Mouse (Mus musculus): ENCODE data around the gene Med12l. TPM values are rescaled to one million over a fixed set of nuclear protein-coding genes. Genes with fewer than 3 reads are reported as not detected.
"Not testable (repeated sequence)": the region's sequence is repeated elsewhere in the genome, so short reads cannot be mapped to it uniquely, and the experiment has no call there.

Gene Med12l
- polyA plus RNA-seq, 1 experiment from 2014 or later = 4.0 TPM

DNA sequence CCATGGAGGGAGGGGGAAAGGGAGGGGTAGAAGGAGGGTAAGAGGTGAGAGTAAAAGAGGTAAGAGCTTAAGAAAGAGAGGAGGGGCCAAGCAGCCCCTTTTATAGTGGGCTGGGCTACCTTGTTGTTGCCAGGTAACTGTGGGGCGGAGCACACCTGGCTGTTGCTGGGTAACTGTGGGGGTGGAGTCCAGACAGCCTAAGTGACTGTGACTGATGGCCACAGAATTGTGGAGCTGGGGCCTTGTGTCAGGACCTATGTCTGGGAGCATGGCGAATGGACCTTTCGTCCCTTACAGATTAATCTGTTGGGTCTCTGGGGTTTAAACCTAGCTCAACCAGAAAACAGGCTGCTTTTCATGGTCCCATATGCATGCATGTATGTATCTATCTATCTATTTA lies 104.2 kb downstream of the Med12l start:
- not testable (repeated sequence) for H3K9me3 ChIP-seq; H3K4me1 ChIP-seq (replicated peaks); H3K36me3 ChIP-seq; H3K4me3 ChIP-seq (replicated peaks); H3K9ac ChIP-seq (replicated peaks); H3K27me3 ChIP-seq; H3K4me2 ChIP-seq (replicated peaks); H3K27ac ChIP-seq
- WGBS = 87% methylated on average over 3 of the region's 3 CpGs
- ATAC-seq = peak; percentile 50; the same call in 1 of the 2 replicates

- Histone ChIP-seq H3K36me3 (peaks cover 7% of the 10 kb centered on the region; the same call in 1 of the 2 replicates), H3K4me2 (replicated peaks) (no peak overlapping the region), H3K9me3 (no peaks in the 10 kb centered on the region), H3K4me3 (replicated peaks) (no peak overlapping the region), H3K4me1 (replicated peaks) (0 out of 2 replicates have a peak, but pooled peaks cover 2% of the 10 kb centered on the region), H3K9ac (replicated peaks) (no peak overlapping the region), H3K27ac (no peak overlapping the region), H3K27me3 (no peaks in the 10 kb centered on the region)
- ATAC-seq = no peak
- WGBS = 85% methylated on average over 3 of the region's 3 CpGs
Measured at GRCm38 (mm10) chr3:59111944-59112343, 106.3 kb downstream of the Med12l start.

GRCm38 (mm10) chr3:59113291-59113690 lies 107.7 kb downstream of the Med12l start:
- 97% methylated on average over 4 of the region's 4 CpGs for WGBS

DNA sequence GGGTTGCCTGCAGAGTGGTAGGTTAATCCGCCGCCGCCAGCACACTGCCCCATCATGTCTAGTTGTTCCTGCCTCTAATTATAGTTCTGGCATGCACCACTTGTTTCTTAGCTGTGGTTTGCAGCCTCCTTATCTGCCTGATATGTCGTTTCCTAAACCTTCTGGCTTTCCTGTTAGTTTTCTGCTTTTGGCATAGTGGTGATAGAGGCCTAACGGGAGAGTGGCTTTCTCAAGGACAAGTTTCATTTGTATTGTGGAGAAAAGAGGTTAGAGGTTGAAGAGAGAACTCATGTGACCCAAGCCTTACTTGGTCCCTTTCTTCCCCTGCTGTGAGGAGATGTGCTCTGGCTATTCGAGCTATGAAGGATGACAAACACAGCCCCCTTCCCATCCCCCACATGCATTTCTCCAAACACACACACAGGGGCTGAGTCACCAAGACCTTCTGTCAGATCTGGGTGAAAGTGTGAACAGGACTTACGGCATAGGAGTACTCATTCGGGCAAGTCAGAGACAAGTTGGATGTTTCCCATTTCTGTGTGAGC lies 108.4 kb downstream of the Med12l start:
- ATAC-seq = no peak
- WGBS = 85% methylated on average over 8 of the region's 8 CpGs
- no peaks in the 10 kb centered on the region for H3K27me3 ChIP-seq
- no peak overlapping the region for H3K4me3 ChIP-seq (replicated peaks)
- H3K9ac ChIP-seq (replicated peaks) = no peak overlapping the region
- H3K4me2 ChIP-seq (replicated peaks) = no peak overlapping the region
- H3K4me1 ChIP-seq (replicated peaks) = no peaks in the 10 kb centered on the region
- no peaks in the 10 kb centered on the region for H3K9me3 ChIP-seq
- no peak overlapping the region for H3K27ac ChIP-seq
- peaks cover 7% of the 10 kb centered on the region; the same call in 1 of the 2 replicates for H3K36me3 ChIP-seq

More at GRCm38 (mm10) chr3:59113291-59113690, 107.7 kb downstream of the Med12l start:
- not testable (repeated sequence) for H3K9ac ChIP-seq (replicated peaks); H3K9me3 ChIP-seq; H3K27ac ChIP-seq; H3K4me2 ChIP-seq (replicated peaks); H3K4me3 ChIP-seq (replicated peaks); H3K4me1 ChIP-seq (replicated peaks); H3K36me3 ChIP-seq; ATAC-seq; H3K27me3 ChIP-seq

DNA sequence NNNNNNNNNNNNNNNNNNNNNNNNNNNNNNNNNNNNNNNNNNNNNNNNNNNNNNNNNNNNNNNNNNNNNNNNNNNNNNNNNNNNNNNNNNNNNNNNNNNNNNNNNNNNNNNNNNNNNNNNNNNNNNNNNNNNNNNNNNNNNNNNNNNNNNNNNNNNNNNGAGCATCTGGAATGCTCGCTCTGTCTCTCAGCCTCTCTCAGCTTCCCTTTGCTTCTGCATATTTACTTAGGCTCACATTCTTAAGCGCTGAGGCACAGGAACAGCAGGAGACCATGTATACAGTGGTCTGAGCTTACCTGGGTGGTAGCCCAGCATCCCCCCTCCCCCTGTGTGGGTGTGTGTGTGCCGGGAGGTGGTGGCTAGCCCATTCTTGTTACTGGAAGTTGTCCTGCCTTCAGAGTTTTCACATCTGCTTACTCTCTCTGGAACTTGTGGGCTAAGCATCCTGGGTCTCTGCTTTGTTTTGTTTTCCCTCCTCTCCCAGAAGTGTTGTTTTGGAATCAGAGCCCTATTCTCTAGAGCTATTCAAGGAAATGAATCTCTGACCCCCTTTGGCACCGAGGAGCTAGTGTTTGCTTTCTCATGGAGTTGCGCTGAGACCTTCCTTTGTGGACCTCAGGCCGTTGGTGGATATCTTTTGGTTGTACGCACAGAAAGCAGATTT lies 115.6 kb downstream of the Med12l start:
- H3K27ac ChIP-seq = 0 out of 2 replicates have a peak overlapping the region, but pooled peaks have one; percentile 7

DNA sequence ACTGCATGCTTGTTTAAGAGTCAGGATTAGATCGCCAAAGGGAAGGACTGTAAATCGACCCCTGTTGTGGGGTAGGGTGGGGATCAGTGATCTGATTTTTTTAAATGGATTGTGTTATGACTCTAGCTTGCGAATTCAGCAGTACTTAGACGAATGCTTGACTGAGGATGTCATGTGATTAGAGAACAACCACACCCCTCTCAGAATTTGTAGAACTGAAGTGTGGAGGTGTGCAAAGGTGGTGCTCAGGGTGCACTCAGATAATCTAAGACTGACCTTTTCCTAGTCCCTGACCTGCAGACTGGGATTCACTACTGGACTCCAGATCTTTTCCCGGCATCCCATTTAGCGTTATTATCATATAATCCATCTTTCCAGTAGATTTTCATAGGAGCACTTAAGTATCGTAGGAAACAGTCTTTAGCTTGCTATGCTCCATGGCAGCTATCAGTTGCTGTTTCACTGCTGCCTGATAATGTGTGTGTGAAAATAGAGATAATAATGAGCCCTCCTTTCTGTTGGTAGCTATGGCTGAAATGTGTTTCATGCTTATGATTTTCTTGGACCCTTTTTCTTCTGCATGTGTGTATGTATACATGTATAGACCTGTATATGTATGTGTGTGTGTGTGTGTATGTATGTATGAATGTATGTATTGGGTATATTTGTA lies 116.3 kb downstream of the Med12l start:
- no peak overlapping the region; the same call in 1 of the 2 replicates for H3K9ac ChIP-seq (replicated peaks)
- H3K27ac ChIP-seq = no peak overlapping the region
- H3K9me3 ChIP-seq = no peaks in the 10 kb centered on the region
- no peaks in the 10 kb centered on the region for H3K36me3 ChIP-seq
- H3K4me1 ChIP-seq (replicated peaks) = 0 out of 2 replicates have a peak, but pooled peaks cover 6% of the 10 kb centered on the region
- WGBS = 71% methylated on average over 7 of the region's 7 CpGs
- no peak for ATAC-seq
- H3K4me2 ChIP-seq (replicated peaks) = no peak overlapping the region
- no peaks in the 10 kb centered on the region for H3K27me3 ChIP-seq
- H3K4me3 ChIP-seq (replicated peaks) = no peak overlapping the region

More for the DNA sequence above, 115.6 kb downstream of the Med12l start:
- Histone ChIP-seq H3K27me3 (no peaks in the 10 kb centered on the region), H3K4me1 (replicated peaks) (0 out of 2 replicates have a peak, but pooled peaks cover 6% of the 10 kb centered on the region), H3K9ac (replicated peaks) (no peak overlapping the region; the same call in 1 of the 2 replicates), H3K4me2 (replicated peaks) (no peak overlapping the region), H3K4me3 (replicated peaks) (no peak overlapping the region), H3K36me3 (no peaks in the 10 kb centered on the region), H3K9me3 (no peaks in the 10 kb centered on the region)
- peak; percentile 59 for ATAC-seq
- 31% methylated on average over 7 of the region's 7 CpGs for WGBS

DNA sequence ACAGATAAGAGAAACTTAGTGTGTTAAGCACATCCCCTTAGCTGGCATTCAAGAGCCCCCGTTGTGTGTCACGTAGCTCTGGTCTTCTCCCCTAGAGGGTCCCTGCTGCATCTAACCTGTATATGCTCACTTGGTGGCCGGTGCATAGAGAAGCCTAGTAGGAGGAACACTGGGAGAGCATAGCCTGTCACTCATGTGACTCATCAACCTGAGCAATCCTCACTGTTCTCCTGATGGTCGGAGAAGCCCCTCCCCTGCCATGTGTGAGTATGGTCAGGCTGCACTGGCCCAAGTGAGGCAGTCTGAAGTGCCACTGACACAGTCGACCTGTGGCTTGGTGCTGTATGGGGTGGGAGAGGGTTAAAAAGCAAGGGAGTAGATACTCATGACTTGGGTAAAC lies 119.4 kb downstream of the Med12l start:
- no peaks in the 10 kb centered on the region for H3K36me3 ChIP-seq
- no peak for ATAC-seq
- H3K4me1 ChIP-seq (replicated peaks) = 0 out of 2 replicates have a peak, but pooled peaks cover 6% of the 10 kb centered on the region
- H3K27ac ChIP-seq = no peak overlapping the region
- no peak overlapping the region for H3K4me2 ChIP-seq (replicated peaks)
- WGBS = 80% methylated on average over 5 of the region's 5 CpGs
- H3K27me3 ChIP-seq = no peaks in the 10 kb centered on the region
- no peaks in the 10 kb centered on the region for H3K9me3 ChIP-seq
- no peak overlapping the region for H3K4me3 ChIP-seq (replicated peaks)
- no peak overlapping the region for H3K9ac ChIP-seq (replicated peaks)

DNA sequence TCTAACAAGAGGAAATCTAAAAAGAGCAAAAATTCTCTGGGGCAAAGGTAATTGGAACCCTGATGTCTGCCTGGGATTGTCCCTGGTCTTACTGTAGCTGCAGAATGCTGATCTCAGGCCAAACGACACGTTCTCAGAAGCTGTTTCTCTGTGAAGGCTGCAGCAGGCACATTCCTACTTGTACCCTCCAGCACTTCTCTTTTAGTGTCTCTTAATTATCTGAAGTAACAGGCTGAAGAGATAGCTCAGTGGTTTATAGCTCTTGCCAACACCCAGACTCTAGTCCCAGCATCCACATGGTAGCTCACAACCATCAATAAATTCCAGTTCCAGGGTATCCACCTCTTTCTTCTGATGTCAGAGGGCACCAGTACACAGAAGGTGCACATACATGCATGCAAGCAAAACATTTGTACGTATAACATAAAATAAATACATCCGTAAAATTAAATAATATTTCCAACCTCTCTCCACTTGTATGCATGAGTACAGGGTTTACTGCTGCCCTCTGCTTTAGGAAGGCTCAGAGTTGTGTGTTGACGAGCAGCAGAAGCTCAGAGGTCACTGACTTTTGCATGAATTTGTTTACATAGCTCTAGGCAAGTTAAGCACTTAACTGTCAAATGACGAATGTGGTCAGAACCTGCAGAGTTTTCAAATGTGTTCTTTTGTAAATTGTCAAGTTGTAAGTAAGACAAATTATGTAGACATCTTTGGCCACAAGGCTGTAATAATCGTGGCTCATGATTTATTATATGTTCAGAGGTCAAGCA lies 120.3 kb downstream of the Med12l start:
- no peak for ATAC-seq
- no peaks in the 10 kb centered on the region for H3K9me3 ChIP-seq
- H3K4me1 ChIP-seq (replicated peaks) = 0 out of 2 replicates have a peak, but pooled peaks cover 6% of the 10 kb centered on the region
- H3K27me3 ChIP-seq = no peaks in the 10 kb centered on the region
- no peaks in the 10 kb centered on the region for H3K36me3 ChIP-seq
- 75% methylated on average over 7 of the region's 7 CpGs for WGBS
- H3K4me3 ChIP-seq (replicated peaks) = no peak overlapping the region
- H3K9ac ChIP-seq (replicated peaks) = no peak overlapping the region
- no peak overlapping the region for H3K27ac ChIP-seq
- H3K4me2 ChIP-seq (replicated peaks) = no peak overlapping the region

DNA sequence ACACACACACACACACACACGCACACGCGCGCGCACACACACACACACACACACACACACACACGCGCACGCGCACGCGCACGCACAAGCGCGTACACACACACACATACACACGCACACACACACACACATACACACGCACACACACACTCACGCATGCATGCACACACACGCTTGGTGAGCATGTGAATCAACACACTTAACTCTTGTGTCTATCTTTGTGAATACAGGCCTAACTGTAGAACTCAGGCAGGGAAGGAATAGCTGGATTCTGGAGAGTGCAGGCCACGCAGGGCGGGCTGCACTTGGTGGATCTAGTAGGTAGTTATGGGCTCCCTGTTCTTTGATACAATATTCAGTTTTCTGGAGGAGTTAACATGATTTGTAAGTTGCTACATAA lies 123.1 kb downstream of the Med12l start:
- no peaks in the 10 kb centered on the region for H3K4me1 ChIP-seq (replicated peaks)
- H3K27me3 ChIP-seq = no peaks in the 10 kb centered on the region
- no peak overlapping the region for H3K9ac ChIP-seq (replicated peaks)
- 92% methylated on average over 20 of the region's 20 CpGs for WGBS
- no peaks in the 10 kb centered on the region for H3K36me3 ChIP-seq
- no peak overlapping the region for H3K4me3 ChIP-seq (replicated peaks)
- no peaks in the 10 kb centered on the region for H3K9me3 ChIP-seq
- ATAC-seq = no peak
- no peak overlapping the region for H3K27ac ChIP-seq
- H3K4me2 ChIP-seq (replicated peaks) = no peak overlapping the region

DNA sequence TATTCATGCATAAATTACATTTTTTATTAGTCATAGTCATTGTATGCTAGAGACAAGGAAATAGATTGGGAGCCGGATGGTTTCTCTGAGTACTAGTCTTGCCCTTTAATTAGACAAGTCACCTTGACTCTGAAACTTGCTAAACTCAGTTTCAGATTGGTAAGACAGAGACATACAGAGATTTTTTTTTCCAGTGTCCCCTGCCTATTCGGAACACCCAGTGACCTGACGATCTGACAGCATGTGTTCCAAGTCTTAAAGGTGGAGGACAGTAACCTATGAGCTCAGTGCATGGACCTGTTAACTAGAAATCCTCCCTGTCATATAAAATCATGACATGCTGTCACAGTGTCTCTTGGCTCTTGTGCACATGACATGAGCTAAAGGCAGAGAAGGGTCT lies 123.9 kb downstream of the Med12l start:
- 88% methylated on average over 3 of the region's 3 CpGs for WGBS

GRCm38 (mm10) chr3:59130431-59130830 lies 124.8 kb downstream of the Med12l start:
- no peak for ATAC-seq
- no peak overlapping the region for H3K27ac ChIP-seq
- WGBS = 72% methylated on average over 8 of the region's 8 CpGs
- H3K4me2 ChIP-seq (replicated peaks) = no peak overlapping the region
- no peaks in the 10 kb centered on the region for H3K36me3 ChIP-seq
- H3K9me3 ChIP-seq = no peaks in the 10 kb centered on the region
- H3K4me3 ChIP-seq (replicated peaks) = no peak overlapping the region
- H3K27me3 ChIP-seq = no peaks in the 10 kb centered on the region
- no peak overlapping the region for H3K9ac ChIP-seq (replicated peaks)
- no peaks in the 10 kb centered on the region for H3K4me1 ChIP-seq (replicated peaks)

More for the DNA sequence above, 123.9 kb downstream of the Med12l start:
- Histone ChIP-seq H3K9me3 (no peaks in the 10 kb centered on the region), H3K4me2 (replicated peaks) (no peak overlapping the region), H3K4me1 (replicated peaks) (no peaks in the 10 kb centered on the region), H3K27ac (no peak overlapping the region), H3K4me3 (replicated peaks) (no peak overlapping the region), H3K9ac (replicated peaks) (no peak overlapping the region), H3K36me3 (no peaks in the 10 kb centered on the region), H3K27me3 (no peaks in the 10 kb centered on the region)
- ATAC-seq = no peak

DNA sequence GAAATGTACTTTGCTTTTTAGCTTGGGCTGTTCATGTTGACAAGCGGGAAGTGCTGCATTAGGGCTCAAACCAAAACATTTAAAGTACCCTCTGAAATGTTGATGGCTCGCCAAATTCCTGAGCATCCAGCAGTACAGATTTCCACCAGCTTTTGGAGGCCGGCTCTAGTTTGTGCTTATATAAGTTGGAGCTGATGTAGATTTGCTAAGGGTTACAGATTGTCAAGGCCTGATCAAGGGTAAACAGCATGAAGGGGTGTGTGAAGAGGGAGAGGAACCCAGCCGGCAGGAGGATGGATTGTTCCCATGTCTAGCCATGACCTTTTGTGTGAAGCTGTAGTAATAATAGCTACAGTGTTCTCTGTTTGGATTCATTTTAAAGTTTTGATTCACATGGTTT lies 125.5 kb downstream of the Med12l start:
- WGBS = 92% methylated on average over 4 of the region's 4 CpGs

More for the DNA sequence above, 125.5 kb downstream of the Med12l start:
- no peak overlapping the region for H3K27ac ChIP-seq
- no peaks in the 10 kb centered on the region for H3K4me1 ChIP-seq (replicated peaks)
- H3K4me3 ChIP-seq (replicated peaks) = no peak overlapping the region
- H3K9ac ChIP-seq (replicated peaks) = no peak overlapping the region
- no peak overlapping the region for H3K4me2 ChIP-seq (replicated peaks)
- ATAC-seq = no peak
- H3K36me3 ChIP-seq = no peaks in the 10 kb centered on the region
- no peaks in the 10 kb centered on the region for H3K27me3 ChIP-seq
- H3K9me3 ChIP-seq = no peaks in the 10 kb centered on the region

Data from midbrain, embryonic 13.5 days (tissue).